15 mouse cellular contexts compared by ENCODE assay signal in genomic region chr14:118318524-118318923, GRCm38 (mm10). TPM values are rescaled to one million over a fixed set of nuclear protein-coding genes. Genes with fewer than 3 reads are reported as not detected.
DNase-seq lines count a peak whose midpoint lies in the region; ATAC-seq lines count a peak whose summit lies in the region.
"Had no signal": no experiment of that assay in that cellular context is flagged by ENCODE, and none has a peak within 500 bp of the region (broad histone marks: within the 10 kb centered on the region; RNA-seq: fewer than 3 reads in every experiment).

No protein-coding gene starts in this region.

- no peaks in the 10 kb centered on the region for H3K36me3 ChIP-seq in embryonic facial prominence, embryonic 13.5 days
- H3K36me3 ChIP-seq in midbrain, embryonic 15.5 days (replicated peaks): no peaks in the 10 kb centered on the region
- H3K36me3 ChIP-seq: limb, embryonic 15.5 days had no signal

- intact Hi-C loops in heart, postnatal 36 days (cut with DNase I): no loop called here

- 0 out of 2 replicates have a peak, but pooled peaks have one; percentile 48 for ATAC-seq in embryonic facial prominence, embryonic 13.5 days (ENCODE audit: insufficient number of reproducible peaks, insufficient read depth, low FRiP score, low TSS enrichment, low read depth)
- ATAC-seq in midbrain, embryonic 15.5 days (replicated peaks): 0 out of 2 replicates have a peak, but pooled peaks have one; percentile 29

- H3K4me3 ChIP-seq in embryonic facial prominence, embryonic 13.5 days: no peak overlapping the region
- H3K4me3 ChIP-seq in midbrain, embryonic 15.5 days: no peak overlapping the region
- H3K4me3 ChIP-seq: limb, embryonic 15.5 days had no signal

- H3K27ac ChIP-seq in embryonic facial prominence, embryonic 13.5 days: no peak overlapping the region
- H3K27ac ChIP-seq in midbrain, embryonic 15.5 days: no peak overlapping the region
- H3K27ac ChIP-seq: limb, embryonic 15.5 days; macrophage had no signal

- DNase-seq in cerebellum, postnatal 10 days: peak; percentile 42 to 45
- no peak for DNase-seq in cerebellum, postnatal 25 days
- peak; percentile 16 to 17 for DNase-seq in layer of hippocampus, postnatal 10 days (ENCODE audit: low spot score in 2 of 2)
- no peak for DNase-seq in layer of hippocampus, adult 11-12 months (ENCODE audit: low spot score)
- DNase-seq in gastrocnemius, adult 8-10 months (ENCODE audit: low spot score in 2 of 2): no peak
- no peak for DNase-seq in heart, postnatal 36 days
- DNase-seq: adrenal gland, postnatal 25 days; gastrocnemius, postnatal 36 days; heart, postnatal 14 days; kidney, postnatal 4 days had no signal

- 46% methylated on average over 11 of the region's 11 CpGs for WGBS in embryonic facial prominence, embryonic 13.5 days
- 45% methylated on average over 11 of the region's 11 CpGs for WGBS in midbrain, embryonic 15.5 days

- peaks cover 8% of the 10 kb centered on the region; the same call in 1 of the 2 replicates for H3K4me1 ChIP-seq in embryonic facial prominence, embryonic 13.5 days
- peaks cover 20% of the 10 kb centered on the region for H3K4me1 ChIP-seq in midbrain, embryonic 15.5 days

- peaks cover 44% of the 10 kb centered on the region for H3K27me3 ChIP-seq in embryonic facial prominence, embryonic 13.5 days
- peaks cover 7% of the 10 kb centered on the region for H3K27me3 ChIP-seq in midbrain, embryonic 15.5 days (replicated peaks)

- H3K9ac ChIP-seq in embryonic facial prominence, embryonic 13.5 days: no peak overlapping the region
- no peak overlapping the region for H3K9ac ChIP-seq in midbrain, embryonic 15.5 days
- H3K9ac ChIP-seq: limb, embryonic 15.5 days had no signal

- H3K4me2 ChIP-seq in embryonic facial prominence, embryonic 13.5 days: no peak overlapping the region
- no peak overlapping the region for H3K4me2 ChIP-seq in midbrain, embryonic 15.5 days
- H3K4me2 ChIP-seq: limb, embryonic 15.5 days had no signal

- no peaks in the 10 kb centered on the region for H3K9me3 ChIP-seq in embryonic facial prominence, embryonic 13.5 days
- no peaks in the 10 kb centered on the region for H3K9me3 ChIP-seq in midbrain, embryonic 15.5 days
- H3K9me3 ChIP-seq: limb, embryonic 15.5 days had no signal

RNA-seq across cellular contexts. Expression of gene Gm9376, which starts 51.8 kb away (rescaled TPM):
- total RNA-seq in layer of hippocampus, postnatal 10 days (2021): not detected
- not detected in 2 replicates for polyA plus RNA-seq in embryonic facial prominence, embryonic 13.5 days (2015; fragmentation: Nextera tagmentation; extraction: Ambion mirVana)
- polyA plus RNA-seq in midbrain, embryonic 15.5 days (2015; fragmentation: Nextera tagmentation; extraction: Ambion mirVana): not detected in 2 replicates
- not detected for total RNA-seq in gastrocnemius, adult 8-10 months (2022)
- not detected for total RNA-seq in heart, postnatal 36 days (2021)
- total RNA-seq: adrenal gland, postnatal 25 days; gastrocnemius, postnatal 36 days; heart, postnatal 14 days; neutrophil, adult 5-6 weeks had no signal
- polyA plus RNA-seq: limb, embryonic 15.5 days; macrophage had no signal

Comparison
In these comparisons a context has a peak if more than half of its experiments do, and no peak if none do; other contexts are left out.
1. DNase-seq: peak in cerebellum, postnatal 10 days (2 of 2) and layer of hippocampus, postnatal 10 days (2 of 2); none in cerebellum, postnatal 25 days (0 of 2), layer of hippocampus, adult 11-12 months (single experiment), gastrocnemius, adult 8-10 months (0 of 2) and heart, postnatal 36 days (0 of 2).